ENCODE assay signal across 35 mouse cellular contexts in genomic region chr8:127021830-127022229, GRCm38 (mm10). TPM values are rescaled to one million over a fixed set of nuclear protein-coding genes. Genes with fewer than 3 reads are reported as not detected.
"Had no signal": no experiment of that assay in that cellular context is flagged by ENCODE, and none has a peak within 500 bp of the region (broad histone marks: within the 10 kb centered on the region; RNA-seq: fewer than 3 reads in every experiment).

No protein-coding gene starts in this region.

- H3K27me3 ChIP-seq: limb, embryonic 12.5 days; limb, embryonic 13.5 days; limb, embryonic 15.5 days; liver, embryonic 13.5 days; liver, embryonic 15.5 days; lung, embryonic 15.5 days; midbrain, embryonic 12.5 days; midbrain, embryonic 13.5 days; midbrain, embryonic 15.5 days; neural tube, embryonic 12.5 days had no signal

- H3K9ac ChIP-seq: limb, embryonic 12.5 days; limb, embryonic 13.5 days; limb, embryonic 15.5 days; liver, embryonic 12.5 days; liver, embryonic 13.5 days; liver, embryonic 14.5 days; liver, embryonic 15.5 days; liver, postnatal 0 days; lung, embryonic 14.5 days; lung, embryonic 15.5 days; midbrain, embryonic 12.5 days; midbrain, embryonic 13.5 days; midbrain, embryonic 15.5 days; neural tube, embryonic 12.5 days had no signal

- H3K36me3 ChIP-seq: limb, embryonic 10.5 days; limb, embryonic 12.5 days; limb, embryonic 13.5 days; limb, embryonic 15.5 days; liver, embryonic 12.5 days; liver, embryonic 13.5 days; liver, embryonic 15.5 days; lung, embryonic 15.5 days; midbrain, embryonic 10.5 days; midbrain, embryonic 12.5 days; midbrain, embryonic 13.5 days; midbrain, embryonic 15.5 days; neural tube, embryonic 12.5 days had no signal

- H3K4me2 ChIP-seq: limb, embryonic 12.5 days; limb, embryonic 13.5 days; limb, embryonic 15.5 days; liver, embryonic 11.5 days; liver, embryonic 12.5 days; liver, embryonic 13.5 days; liver, embryonic 15.5 days; lung, embryonic 14.5 days; lung, embryonic 15.5 days; midbrain, embryonic 11.5 days; midbrain, embryonic 12.5 days; midbrain, embryonic 13.5 days; midbrain, embryonic 15.5 days; neural tube, embryonic 12.5 days had no signal

- DNase-seq: left cerebral cortex, postnatal 4 days; liver; liver, embryonic 13.5 days; liver, postnatal 0 days; lung, adult 18-20 months; lung, adult 2 months; lung, embryonic 14.5 days; lung, postnatal 10 days; lung, postnatal 14 days; lung, postnatal 36 days; lung, postnatal 4 days; midbrain, embryonic 14.5 days had no signal

- ATAC-seq: liver, embryonic 12.5 days; liver, postnatal 0 days; lung, postnatal 0 days; midbrain, embryonic 13.5 days; midbrain, embryonic 15.5 days had no signal

- H3K4me1 ChIP-seq: limb, embryonic 15.5 days; liver, embryonic 12.5 days; liver, embryonic 13.5 days; liver, embryonic 15.5 days; megakaryocyte, embryonic 14.5 days; midbrain, embryonic 10.5 days; midbrain, embryonic 12.5 days; midbrain, embryonic 13.5 days; midbrain, embryonic 15.5 days; neural tube, embryonic 12.5 days had no signal

- H3K27ac ChIP-seq: limb, embryonic 10.5 days; limb, embryonic 12.5 days; limb, embryonic 13.5 days; limb, embryonic 15.5 days; liver, embryonic 12.5 days; liver, embryonic 13.5 days; liver, embryonic 14.5 days; liver, embryonic 15.5 days; lung, embryonic 15.5 days; macrophage; midbrain, embryonic 10.5 days; midbrain, embryonic 12.5 days; midbrain, embryonic 13.5 days; midbrain, embryonic 15.5 days; neural tube, embryonic 12.5 days had no signal

- H3K4me3 ChIP-seq: limb, embryonic 10.5 days; limb, embryonic 12.5 days; limb, embryonic 13.5 days; limb, embryonic 15.5 days; liver, embryonic 12.5 days; liver, embryonic 13.5 days; liver, embryonic 15.5 days; lung, embryonic 15.5 days; megakaryocyte, embryonic 14.5 days; midbrain, embryonic 10.5 days; midbrain, embryonic 12.5 days; midbrain, embryonic 13.5 days; midbrain, embryonic 15.5 days; myocyte; neural tube, embryonic 12.5 days had no signal

- H3K9me3 ChIP-seq: limb, embryonic 10.5 days; limb, embryonic 15.5 days; liver, embryonic 12.5 days; liver, embryonic 13.5 days; liver, embryonic 15.5 days; lung, embryonic 15.5 days; midbrain, embryonic 10.5 days; midbrain, embryonic 12.5 days; midbrain, embryonic 13.5 days; midbrain, embryonic 15.5 days had no signal

RNA-seq across cellular contexts. Expression of gene Pard3, which starts 41.9 kb away (rescaled TPM):
- total RNA-seq: megakaryocyte progenitor cell, adult 5-6 weeks; megakaryocyte, adult 5-6 weeks; megakaryocyte-erythroid progenitor cell, adult 5-6 weeks; monocyte, adult 5-6 weeks had no signal
- polyA plus RNA-seq: macrophage had no signal
